ENCODE assay signal across 9 mouse cellular contexts in genomic region chr2:132262175-132262574, GRCm38 (mm10). TPM values are rescaled to one million over a fixed set of nuclear protein-coding genes. Genes with fewer than 3 reads are reported as not detected.
A peak's percentile ranks its signal among the peaks of the same experiment; 100 is the strongest.
DNase-seq lines count a peak whose midpoint lies in the region; ATAC-seq and TF ChIP-seq lines count a peak whose summit lies in the region.
"Had no signal": no experiment of that assay in that cellular context is flagged by ENCODE, and none has a peak within 500 bp of the region (broad histone marks: within the 10 kb centered on the region; RNA-seq: fewer than 3 reads in every experiment).

No protein-coding gene starts in this region.

- H3K9ac ChIP-seq in heart, embryonic 14.5 days (ENCODE audit: low read length) = no peak overlapping the region
- H3K9ac ChIP-seq in midbrain, embryonic 15.5 days = no peak overlapping the region
- H3K9ac ChIP-seq in embryonic facial prominence, embryonic 15.5 days = no peak overlapping the region
- H3K9ac ChIP-seq: hindbrain, embryonic 13.5 days had no signal

- H3K4me2 ChIP-seq in heart, embryonic 14.5 days (ENCODE audit: low read length) = 0 out of 2 replicates have a peak overlapping the region, but pooled peaks have one; percentile 57
- H3K4me2 ChIP-seq in midbrain, embryonic 15.5 days = peak overlapping the region; percentile 50
- peak overlapping the region; percentile 66; the same call in 1 of the 2 replicates for H3K4me2 ChIP-seq in embryonic facial prominence, embryonic 15.5 days (replicated peaks)
- H3K4me2 ChIP-seq in myocyte (ENCODE audit: low read depth) = peak overlapping the region; percentile 84

- ATAC-seq in heart, embryonic 14.5 days (ENCODE audit: insufficient number of reproducible peaks, insufficient read depth, low FRiP score, low read depth) = no peak
- ATAC-seq in midbrain, embryonic 15.5 days (replicated peaks) = 0 out of 2 replicates have a peak, but pooled peaks have one; percentile 0
- no peak for ATAC-seq in embryonic facial prominence, embryonic 15.5 days (ENCODE audit: insufficient number of reproducible peaks, low FRiP score, low TSS enrichment, low read depth)

- H3K9me3 ChIP-seq in heart, embryonic 14.5 days (ENCODE audit: control insufficient read depth, low read length) = no peaks in the 10 kb centered on the region
- no peaks in the 10 kb centered on the region for H3K9me3 ChIP-seq in midbrain, embryonic 15.5 days
- H3K9me3 ChIP-seq in midbrain, embryonic 10.5 days (replicated peaks) = no peaks in the 10 kb centered on the region
- H3K9me3 ChIP-seq in embryonic facial prominence, embryonic 15.5 days (replicated peaks) = no peaks in the 10 kb centered on the region
- H3K9me3 ChIP-seq: hindbrain, embryonic 13.5 days had no signal

- no peak overlapping the region for H3K27ac ChIP-seq in heart, embryonic 14.5 days (replicated peaks in 1 of 2; ENCODE audit: control insufficient read depth in 1 of 2, insufficient read depth in 1 of 2, low read depth in 2 of 2, low read length in 2 of 2)
- H3K27ac ChIP-seq in midbrain, embryonic 15.5 days = 0 out of 2 replicates have a peak overlapping the region, but pooled peaks have one; percentile 36
- no peak overlapping the region for H3K27ac ChIP-seq in midbrain, embryonic 10.5 days (replicated peaks)
- H3K27ac ChIP-seq in embryonic facial prominence, embryonic 15.5 days (replicated peaks) = no peak overlapping the region
- H3K27ac ChIP-seq: hindbrain, embryonic 13.5 days had no signal

- H3K4me1 ChIP-seq in heart, embryonic 14.5 days (ENCODE audit: control insufficient read depth in 2 of 2, insufficient read depth in 2 of 2, low read length in 2 of 2) = peaks cover 2 to 16% of the 10 kb centered on the region in 2 experiments; a peak in 2 of 4 replicates
- peaks cover 16% of the 10 kb centered on the region for H3K4me1 ChIP-seq in midbrain, embryonic 15.5 days
- H3K4me1 ChIP-seq in midbrain, embryonic 10.5 days = peaks cover 22% of the 10 kb centered on the region
- peaks cover 13% of the 10 kb centered on the region for H3K4me1 ChIP-seq in embryonic facial prominence, embryonic 15.5 days

- H3K27me3 ChIP-seq in heart, embryonic 14.5 days (ENCODE audit: control insufficient read depth, insufficient read depth, low read length) = no peaks in the 10 kb centered on the region
- H3K27me3 ChIP-seq in midbrain, embryonic 15.5 days (replicated peaks) = no peaks in the 10 kb centered on the region
- H3K27me3 ChIP-seq in midbrain, embryonic 10.5 days (ENCODE audit: low read depth, poor library complexity, severe bottlenecking) = no peaks in the 10 kb centered on the region
- no peaks in the 10 kb centered on the region for H3K27me3 ChIP-seq in embryonic facial prominence, embryonic 15.5 days
- H3K27me3 ChIP-seq in myocyte (ENCODE audit: control insufficient read depth, insufficient read depth, insufficient read length) = no peaks in the 10 kb centered on the region
- H3K27me3 ChIP-seq: hindbrain, embryonic 13.5 days had no signal

- no peak overlapping the region for H3K4me3 ChIP-seq in heart, embryonic 14.5 days (ENCODE audit: control insufficient read depth in 1 of 2, insufficient read depth in 1 of 2, low read depth in 1 of 2, low read length in 2 of 2)
- H3K4me3 ChIP-seq in midbrain, embryonic 15.5 days = no peak overlapping the region
- H3K4me3 ChIP-seq in midbrain, embryonic 10.5 days = no peak overlapping the region
- H3K4me3 ChIP-seq in embryonic facial prominence, embryonic 15.5 days (replicated peaks) = no peak overlapping the region
- peak overlapping the region; percentile 66 for H3K4me3 ChIP-seq in myocyte

- H3K79me2 ChIP-seq in myocyte (ENCODE audit: control insufficient read depth, insufficient read depth) = peaks cover 31% of the 10 kb centered on the region

- 70% methylated on average over 6 of the region's 6 CpGs for WGBS in heart, embryonic 14.5 days
- WGBS in midbrain, embryonic 15.5 days = 79% methylated on average over 6 of the region's 6 CpGs
- WGBS in midbrain, embryonic 10.5 days = 76% methylated on average over 6 of the region's 6 CpGs
- 69% methylated on average over 6 of the region's 6 CpGs for WGBS in embryonic facial prominence, embryonic 15.5 days

- H3K36me3 ChIP-seq in heart, embryonic 14.5 days (ENCODE audit: control insufficient read depth, insufficient read depth, low read length) = no peaks in the 10 kb centered on the region
- no peaks in the 10 kb centered on the region for H3K36me3 ChIP-seq in midbrain, embryonic 15.5 days (replicated peaks)
- H3K36me3 ChIP-seq in midbrain, embryonic 10.5 days = no peaks in the 10 kb centered on the region
- H3K36me3 ChIP-seq in embryonic facial prominence, embryonic 15.5 days = no peaks in the 10 kb centered on the region
- no peaks in the 10 kb centered on the region for H3K36me3 ChIP-seq in myocyte (ENCODE audit: control insufficient read depth, insufficient read depth)
- H3K36me3 ChIP-seq: hindbrain, embryonic 13.5 days had no signal

- no peak overlapping the region for H3ac ChIP-seq in myocyte (ENCODE audit: control insufficient read depth, insufficient read length)

- DNase-seq in heart, adult 9 months (ENCODE audit: low spot score in 2 of 2) = no peak
- no peak for DNase-seq in midbrain, embryonic 10.5 days (ENCODE audit: low spot score)
- DNase-seq in embryo, embryonic 10 days (ENCODE audit: low spot score) = no peak
- no peak for DNase-seq in adipocyte (ENCODE audit: low spot score)

- TF ChIP-seq POLR2A in myocyte (IDR thresholded peaks at IDR 0.05; ENCODE audit: insufficient read length, low read depth) = no peak

TF ChIP-seq in myocyte, 11 proteins besides CTCF, POLR2A, EP300 and RAD21:
- TF ChIP-seq SRF (IDR thresholded peaks at IDR 0.05; ENCODE audit: control insufficient read depth, insufficient read length, low read depth) (no peak), REST (IDR thresholded peaks at IDR 0.05; ENCODE audit: insufficient read depth, insufficient read length) (no peak)

RNA-seq across cellular contexts. Expression of gene Cds2, which starts 0.8 kb away (rescaled TPM):
- 16.1 and 21.3 TPM in 2 replicates for polyA plus RNA-seq in heart, embryonic 14.5 days (2014; fragmentation: Nextera tagmentation; extraction: Ambion mirVana)
- polyA plus RNA-seq in midbrain, embryonic 15.5 days (2015; fragmentation: Nextera tagmentation; extraction: Ambion mirVana) = 41.7 and 41.8 TPM in 2 replicates
- 21.4 and 22.7 TPM in 2 replicates for polyA plus RNA-seq in midbrain, embryonic 10.5 days (2016; fragmentation: Nextera tagmentation; extraction: Ambion mirVana)
- polyA plus RNA-seq in embryonic facial prominence, embryonic 15.5 days (2015; fragmentation: Nextera tagmentation; extraction: Ambion mirVana) = 16.9 and 19.3 TPM in 2 replicates
- 30.3 TPM for polyA plus RNA-seq in myocyte (2012; fragmentation: generic; extraction: Trizol)

RNA-seq across cellular contexts. Expression of gene Pcna, which starts 9.1 kb away (rescaled TPM):
- 162 and 171 TPM in 2 replicates for polyA plus RNA-seq in heart, embryonic 14.5 days (2014; fragmentation: Nextera tagmentation; extraction: Ambion mirVana)
- 92.3 and 96.8 TPM in 2 replicates for polyA plus RNA-seq in midbrain, embryonic 15.5 days (2015; fragmentation: Nextera tagmentation; extraction: Ambion mirVana)
- 383 and 428 TPM in 2 replicates for polyA plus RNA-seq in midbrain, embryonic 10.5 days (2016; fragmentation: Nextera tagmentation; extraction: Ambion mirVana)
- 197 and 209 TPM in 2 replicates for polyA plus RNA-seq in embryonic facial prominence, embryonic 15.5 days (2015; fragmentation: Nextera tagmentation; extraction: Ambion mirVana)
- 65.5 TPM for polyA plus RNA-seq in myocyte (2012; fragmentation: generic; extraction: Trizol)

RNA-seq across cellular contexts. Expression of gene Tmem230, which starts 14.6 kb away (rescaled TPM):
- 39.4 and 46.7 TPM in 2 replicates for polyA plus RNA-seq in heart, embryonic 14.5 days (2014; fragmentation: Nextera tagmentation; extraction: Ambion mirVana)
- 42.9 and 48.0 TPM in 2 replicates for polyA plus RNA-seq in midbrain, embryonic 15.5 days (2015; fragmentation: Nextera tagmentation; extraction: Ambion mirVana)
- 40.3 and 47.6 TPM in 2 replicates for polyA plus RNA-seq in midbrain, embryonic 10.5 days (2016; fragmentation: Nextera tagmentation; extraction: Ambion mirVana)
- polyA plus RNA-seq in embryonic facial prominence, embryonic 15.5 days (2015; fragmentation: Nextera tagmentation; extraction: Ambion mirVana) = 52.8 and 53.8 TPM in 2 replicates
- polyA plus RNA-seq in myocyte (2012; fragmentation: generic; extraction: Trizol) = 76.6 TPM
